Mouse (Mus musculus): ENCODE data around the gene Notch2.

The Notch2 gene

GRCm38 (mm10) chr3:98157073-98157472 lies 143.7 kb downstream of the Notch2 start:
- DNase-seq (ENCODE audit: low read depth) = no peak

DNA sequence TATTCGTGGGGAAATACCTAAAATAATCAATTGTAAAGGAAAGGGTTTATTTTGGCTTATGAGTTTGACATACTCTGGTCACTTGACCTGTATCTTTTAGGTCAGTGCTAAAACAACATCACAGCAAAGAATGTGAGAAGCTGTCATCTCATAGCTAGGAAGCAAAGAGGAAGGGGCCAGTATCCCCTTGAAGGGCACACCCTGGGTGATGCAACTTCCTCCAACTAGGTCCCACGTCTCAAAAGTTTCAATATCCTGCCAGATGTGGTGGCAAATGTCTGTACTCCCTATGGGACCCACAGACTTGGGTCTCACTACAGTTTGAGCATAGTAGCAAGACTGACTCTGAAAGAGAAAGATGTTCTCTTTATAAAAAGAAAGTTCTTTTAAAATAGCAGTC lies 144.3 kb downstream of the Notch2 start:
- no peak for DNase-seq (ENCODE audit: low read depth)

DNA sequence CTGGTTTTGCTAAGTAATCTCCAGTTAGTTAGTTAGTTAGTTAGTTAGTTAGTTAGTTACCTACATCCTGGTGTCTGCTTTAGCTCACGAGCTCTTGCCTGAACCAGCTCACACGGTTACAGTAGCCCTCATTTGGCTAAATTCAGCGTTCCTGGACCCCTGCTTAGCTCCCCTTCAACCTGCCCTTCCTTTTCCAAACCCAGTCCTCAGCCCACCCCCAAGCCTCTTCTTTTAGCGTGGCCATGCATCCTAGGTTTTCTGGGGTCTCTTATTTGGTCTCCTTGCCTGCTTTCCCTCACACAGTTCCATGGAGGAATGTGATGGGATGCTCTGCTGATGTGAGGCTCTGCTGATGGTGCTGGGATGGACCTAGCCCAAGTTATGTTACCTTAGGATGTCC lies 145.3 kb downstream of the Notch2 start:
- DNase-seq (ENCODE audit: low read depth) = no peak

- no peak for DNase-seq (ENCODE audit: low read depth)
These were observed 146.0 kb downstream of the Notch2 start for GRCm38 (mm10) chr3:98159289-98159688.

- DNase-seq (ENCODE audit: low read depth) = no peak
These were observed 147.0 kb downstream of the Notch2 start, which contains the start of gene Adam30 for GRCm38 (mm10) chr3:98160330-98160729. TSS of gene Adam30 (plus strand) at chr3:98160630.

GRCm38 (mm10) chr3:98178340-98178739 lies 165.0 kb downstream of the Notch2 start:
- no peak for DNase-seq (ENCODE audit: low read depth)

DNA sequence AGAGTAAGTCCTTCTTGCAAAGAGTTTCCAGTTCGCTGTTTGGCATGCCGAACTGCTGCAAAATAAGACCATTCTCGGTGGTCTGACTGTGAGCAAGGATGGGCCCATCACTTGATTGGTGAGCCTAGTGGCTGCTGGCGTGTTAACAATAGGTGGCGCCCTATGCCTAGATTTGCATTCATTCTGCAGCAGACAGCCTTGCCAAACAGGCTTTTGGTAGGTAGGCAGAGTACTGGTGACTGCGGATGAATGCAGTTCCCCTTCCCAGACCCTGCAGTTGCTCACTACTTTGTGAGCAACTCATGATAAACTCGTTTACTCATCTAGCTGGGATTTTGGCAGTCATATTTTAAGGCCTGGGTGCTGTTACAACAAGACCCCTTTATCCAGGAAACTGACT lies 167.5 kb downstream of the Notch2 start:
- no peak for DNase-seq (ENCODE audit: low read depth)

DNA sequence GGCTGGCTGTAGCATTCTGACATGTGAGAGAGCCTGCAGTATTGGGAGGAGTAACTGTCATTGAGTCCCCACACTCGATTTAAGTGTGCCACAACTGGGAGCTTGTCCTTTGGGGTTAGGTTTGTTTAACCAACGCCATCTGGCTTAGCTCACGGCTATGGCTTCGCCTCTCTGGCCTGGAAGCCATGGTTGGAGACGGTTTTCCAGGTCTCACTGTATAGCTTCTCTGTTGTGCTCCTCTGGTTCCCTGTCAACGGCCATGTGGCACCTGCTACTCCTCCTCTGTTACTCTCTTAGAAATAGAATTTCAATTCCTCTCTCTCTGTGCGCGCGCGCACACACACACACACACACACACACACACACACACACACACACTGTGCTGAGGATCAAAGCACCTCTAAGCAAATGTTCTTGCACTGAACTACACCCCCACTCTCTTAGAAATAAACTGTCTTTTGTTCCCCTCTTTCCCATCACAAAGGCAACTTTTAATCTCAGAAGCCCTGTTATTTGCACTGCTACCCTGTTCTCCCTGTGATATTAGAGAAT lies 171.9 kb downstream of the Notch2 start:
- DNase-seq (ENCODE audit: low read depth) = no peak

GRCm38 (mm10) chr3:98187777-98188176 lies 174.4 kb downstream of the Notch2 start:
- no peak for DNase-seq (ENCODE audit: low read depth)

- DNase-seq (ENCODE audit: low read depth) = no peak
These were observed 184.6 kb downstream of the Notch2 start for GRCm38 (mm10) chr3:98197711-98198532.

- no peak for DNase-seq (ENCODE audit: low read depth)
These were observed 186.4 kb downstream of the Notch2 start for GRCm38 (mm10) chr3:98199747-98200146.
